Mouse (Mus musculus) CH12.LX (cell line): ENCODE results near the gene Hmgcll1. TPM values are rescaled to one million over a fixed set of nuclear protein-coding genes. Genes with fewer than 3 reads are reported as not detected.
"Not testable (repeated sequence)": the region's sequence is repeated elsewhere in the genome, so short reads cannot be mapped to it uniquely, and the experiment has no call there.

Experiments
- DNase-seq: peaks from one replicate; pipeline ENCODE4 v3.0.0-alpha.2; 2013; ENCODE audit errors: extremely low read depth
- H3K27ac ChIP-seq: 2 replicates; pipeline ENCODE4 v1.5.1; 2012; ENCODE audit warnings: low read depth, mild to moderate bottlenecking, control low read depth, moderate library complexity; ENCODE audit not compliant: insufficient read depth
- H3K27me3 ChIP-seq: replicated peaks from 2 replicates; pipeline ENCODE3; 2012; ENCODE audit warnings: inconsistent platforms
- H3K36me3 ChIP-seq, 2 experiments: replicated peaks in 1 of 2; 2 replicates each; pipeline versions ENCODE3 to v1.6.1; 2012; ENCODE audit warnings: inconsistent platforms in 1 of 2, low read length in 1 of 2, mild to moderate bottlenecking in 1 of 2, mixed read lengths in 1 of 2, moderate library complexity in 1 of 2; ENCODE audit not compliant: control insufficient read depth in 1 of 2, insufficient read depth in 1 of 2
- H3K4me1 ChIP-seq, 2 experiments: 2 replicates each; pipeline ENCODE4 v1.6.1; 2012; ENCODE audit warnings: inconsistent platforms in 1 of 2, moderate library complexity in 1 of 2; ENCODE audit not compliant: insufficient read depth in 2 of 2, control insufficient read depth in 1 of 2
- H3K4me2 ChIP-seq: 2 replicates; pipeline ENCODE4 v1.6.1; 2012; ENCODE audit warnings: low read depth, mild to moderate bottlenecking, control low read depth; ENCODE audit not compliant: poor library complexity, insufficient read depth, severe bottlenecking
- H3K4me3 ChIP-seq, 3 experiments: fragments of 150-350 bp in 1 of 3; sonication (generic) in 1 of 3; replicated peaks in 1 of 3; 2 replicates each; pipeline versions ENCODE3 to v1.5.1; 2011 to 2012; ENCODE audit warnings: low read depth in 2 of 3, low read length in 2 of 3, mild to moderate bottlenecking in 2 of 3, moderate library complexity in 2 of 3, control low read depth in 1 of 3, improper control_type of control experiment in 1 of 3, inconsistent platforms in 1 of 3, mixed read lengths in 1 of 3; ENCODE audit not compliant: poor library complexity in 1 of 3
- H3K79me2 ChIP-seq: replicated peaks from 2 replicates; pipeline ENCODE4 v1.6.1; 2012; ENCODE audit warnings: mild to moderate bottlenecking, moderate library complexity; ENCODE audit not compliant: control insufficient read depth, poor library complexity, insufficient read depth, severe bottlenecking; ENCODE audit errors: extremely low read depth
- H3K9ac ChIP-seq: 2 replicates; pipeline ENCODE4 v1.6.1; 2012; ENCODE audit warnings: low read depth, mild to moderate bottlenecking, control low read depth, moderate library complexity; ENCODE audit not compliant: insufficient read depth
- H3K9me3 ChIP-seq: replicated peaks from 2 replicates; pipeline ENCODE3; 2012; ENCODE audit warnings: low read length, inconsistent platforms, mixed read lengths
- ELF1 ChIP-seq: IDR thresholded peaks from 2 replicates; pipeline ENCODE4 v1.6.1; 2014; ENCODE audit warnings: low read depth, mild to moderate bottlenecking, inconsistent platforms, low read length, improper control_type of control experiment
- EP300 ChIP-seq: IDR thresholded peaks from 2 replicates; pipeline ENCODE4 v1.6.1; 2011; ENCODE audit warnings: low read length, improper control_type of control experiment
- GABPA ChIP-seq: IDR thresholded peaks from 2 replicates; pipeline ENCODE4 v1.6.1; 2012; ENCODE audit warnings: low read depth, low read length, improper control_type of control experiment, inconsistent platforms; ENCODE audit not compliant: insufficient replicate concordance
- KAT2A ChIP-seq: IDR thresholded peaks from 2 replicates; pipeline ENCODE4 v1.6.1; 2012; ENCODE audit warnings: low read length, improper control_type of control experiment, inconsistent platforms; ENCODE audit not compliant: insufficient replicate concordance
- NRF1 ChIP-seq: IDR thresholded peaks from 2 replicates; pipeline ENCODE4 v1.6.1; 2014; ENCODE audit warnings: low read depth, mild to moderate bottlenecking, inconsistent platforms, low read length, improper control_type of control experiment, moderate library complexity
- PAX5 ChIP-seq: IDR thresholded peaks from 2 replicates; pipeline ENCODE4 v1.6.1; 2012; ENCODE audit warnings: low read length, inconsistent platforms, mixed read lengths
- POLR2A ChIP-seq: IDR thresholded peaks from 2 replicates; pipeline ENCODE4 v1.6.1; 2011; ENCODE audit warnings: low read depth, mild to moderate bottlenecking, improper control_type of control experiment, low read length
- RCOR1 ChIP-seq: conservative IDR thresholded peaks from 2 replicates; pipeline ENCODE4 v1.6.1; 2012; ENCODE audit warnings: low read depth, mild to moderate bottlenecking, inconsistent platforms, low read length, improper control_type of control experiment
- TBP ChIP-seq: conservative IDR thresholded peaks from 2 replicates; pipeline ENCODE4 v1.6.1; 2011; ENCODE audit warnings: low read depth, low read length, improper control_type of control experiment
- USF1 ChIP-seq: IDR thresholded peaks from 2 replicates; pipeline ENCODE4 v1.6.1; 2014; ENCODE audit warnings: low read depth, mild to moderate bottlenecking, inconsistent platforms, low read length, improper control_type of control experiment
- USF2 ChIP-seq: conservative IDR thresholded peaks from 2 replicates; pipeline ENCODE4 v1.6.1; 2011; ENCODE audit warnings: low read depth, low read length, improper control_type of control experiment
- ZMIZ1 ChIP-seq: IDR thresholded peaks from 2 replicates; pipeline ENCODE4 v1.6.1; 2012; ENCODE audit warnings: low read depth, mild to moderate bottlenecking, inconsistent platforms, low read length, improper control_type of control experiment
- dilution Hi-C: fragments of 300-500 bp; cut with MboI; formaldehyde crosslinking; loops from 2 replicates; pipeline ENCODE4 v1.14.3; 2020; ENCODE audit warnings: low sequenced_read_pairs; ENCODE audit not compliant: extremely low pct_unique_long_range_greater_than_20kb, extremely low pct_ligation_motif_present
- in situ Hi-C: fragments of 300-500 bp; cut with MboI; formaldehyde crosslinking; loops from 3 replicates; pipeline ENCODE4 v1.14.3; 2019; ENCODE audit warnings: low sequenced_read_pairs, low pct_ligation_motif_present, low pct_unique_long_range_greater_than_20kb, mixed read lengths
- polyA plus RNA-seq: library from polyadenylated mRNA; unstranded; fragments of >175 nt; gene quantifications from 2 replicates; pipeline ENCODE4 v1.2.1, GENCODE M21; 2012; ENCODE audit warnings: low read depth; ENCODE audit not compliant: insufficient read length
- total RNA-seq, 2 experiments: library from RNA; depleted of rRNA; stranded (reverse); fragments of 300-350 nt in 1 of 2; fragments of >200 nt in 1 of 2; gene quantifications; 2 replicates each; pipeline ENCODE4 v1.2.3; 2012 to 2014

Gene Hmgcll1
- total and polyA plus RNA-seq, 3 experiments, result 0.08 to 0.12 TPM; not detected in 1

DNA sequence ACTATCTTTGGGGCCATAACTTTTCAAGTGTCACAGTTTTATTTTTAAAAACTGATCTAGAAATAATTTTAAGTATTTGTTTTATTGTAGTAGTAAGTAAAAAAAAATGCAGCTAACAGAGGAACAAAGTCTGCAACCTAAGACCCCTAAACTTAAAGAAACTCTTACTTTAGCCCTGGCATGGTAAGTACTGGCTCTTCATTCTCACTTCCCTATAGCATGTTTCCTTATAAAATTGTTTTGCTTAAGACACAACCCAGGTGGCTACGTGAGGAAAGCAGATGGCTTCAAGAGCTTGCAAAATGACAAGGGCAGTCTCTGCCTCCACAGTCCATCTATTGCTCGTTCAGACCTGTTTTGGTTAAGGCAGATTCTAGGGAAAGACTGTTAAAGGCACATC lies 49.5 kb downstream of the Hmgcll1 start:
- H3K4me3 ChIP-seq, result no peak overlapping the region
- no peak for TF ChIP-seq ELF1
- peak; percentile 60 for TF ChIP-seq EP300
- TF ChIP-seq, all 38 proteins: peak for 1
- DNase-seq, result peak; percentile 34
- Histone ChIP-seq H3K4me1 (peaks cover 2 to 27% of the 10 kb centered on the region in 2 experiments; a peak in 3 of 4 replicates), H3K79me2 (no peaks in the 10 kb centered on the region), H3K4me2 (no peak overlapping the region), H3K9me3 (no peaks in the 10 kb centered on the region), H3K9ac (no peak overlapping the region), H3K36me3 (no peaks in the 10 kb centered on the region), H3K27me3 (no peaks in the 10 kb centered on the region), H3K27ac (no peak overlapping the region)
- dilution Hi-C loops (no loop called here), in situ Hi-C loops (no loop called here)

DNA sequence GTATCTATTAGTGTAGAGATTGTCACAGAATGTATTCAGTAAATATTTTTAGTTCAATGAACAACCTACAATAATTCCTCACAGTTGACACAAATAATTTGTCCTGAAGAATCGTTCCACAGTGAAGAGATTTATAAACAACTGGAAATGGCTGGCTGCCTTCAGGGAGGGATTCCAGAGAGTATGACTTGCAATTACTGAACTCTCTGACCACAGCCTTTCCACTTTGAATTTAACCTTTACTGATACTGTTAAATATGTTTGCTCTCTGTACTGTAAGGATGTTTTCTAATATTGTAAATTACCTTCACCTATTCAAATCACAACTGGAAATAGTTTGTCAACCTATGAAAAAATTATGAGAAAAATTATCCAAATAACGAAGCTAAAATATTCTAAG lies 76.9 kb downstream of the Hmgcll1 start:
- dilution Hi-C loops, result no loop called here
- no peak overlapping the region for H3K4me3 ChIP-seq
- H3K27ac ChIP-seq, result no peak overlapping the region
- DNase-seq, result no peak
- H3K4me1 ChIP-seq, result no peaks in the 10 kb centered on the region
- H3K79me2 ChIP-seq, result no peaks in the 10 kb centered on the region
- no peak for TF ChIP-seq GABPA
- no peak overlapping the region for H3K9ac ChIP-seq
- H3K27me3 ChIP-seq, result no peaks in the 10 kb centered on the region
- no peaks in the 10 kb centered on the region for H3K36me3 ChIP-seq
- H3K9me3 ChIP-seq, result no peaks in the 10 kb centered on the region
- no peak overlapping the region for H3K4me2 ChIP-seq
- in situ Hi-C loops, result no loop called here

DNA sequence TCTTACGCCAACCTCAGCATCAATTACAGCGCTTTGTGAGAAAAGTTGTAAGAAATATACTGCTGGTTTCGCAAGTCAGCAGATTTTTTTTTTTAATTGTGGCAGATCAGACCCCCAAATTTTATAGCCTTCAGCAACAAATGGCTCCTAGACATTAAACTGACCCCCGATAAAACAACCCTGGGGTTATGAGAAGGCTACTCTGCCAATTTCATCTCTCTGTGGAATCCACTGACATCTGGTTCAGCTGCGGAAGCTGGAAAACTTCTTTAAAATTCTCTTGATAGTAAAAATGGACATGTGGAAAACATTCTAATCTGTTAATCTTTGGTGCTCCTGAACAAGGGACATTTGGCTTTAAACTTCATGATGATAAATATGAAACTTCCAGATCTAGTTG lies 82.6 kb downstream of the Hmgcll1 start:
- H3K4me2 ChIP-seq, result no peak overlapping the region

DNA sequence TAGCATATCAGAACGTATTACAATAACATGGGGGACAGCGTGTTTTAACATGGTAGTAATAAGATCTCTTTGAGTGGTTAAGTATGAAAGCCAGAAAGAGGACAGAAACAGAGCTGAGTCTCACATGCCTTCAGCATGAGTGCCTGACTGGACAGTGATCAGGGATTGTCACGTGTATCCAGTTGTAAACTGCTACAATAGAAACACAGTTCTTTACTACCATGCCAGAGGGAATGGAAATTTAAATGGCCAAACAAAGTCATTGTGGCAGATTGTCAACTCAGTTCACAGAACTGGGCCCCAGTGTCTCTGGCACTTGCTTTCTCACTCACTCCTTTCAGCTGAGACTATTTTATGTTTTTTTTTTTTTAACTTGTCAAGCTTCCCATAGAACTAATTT lies 85.3 kb downstream of the Hmgcll1 start:
- Histone ChIP-seq H3K9ac (no peak overlapping the region), H3K4me2 (no peak overlapping the region), H3K4me1 (no peaks in the 10 kb centered on the region), H3K27me3 (no peaks in the 10 kb centered on the region), H3K79me2 (no peaks in the 10 kb centered on the region), H3K36me3 (no peaks in the 10 kb centered on the region), H3K9me3 (no peaks in the 10 kb centered on the region), H3K27ac (no peak overlapping the region), H3K4me3 (no peak overlapping the region)
- no peak for DNase-seq
- dilution Hi-C loops (no loop called here), in situ Hi-C loops (no loop called here)
- no peak for TF ChIP-seq KAT2A
- TF ChIP-seq RCOR1, result no peak
- no peak for TF ChIP-seq USF1
- TF ChIP-seq NRF1, result no peak
- no peak for TF ChIP-seq ELF1
- TF ChIP-seq TBP, result no peak
- TF ChIP-seq PAX5, result no peak
- TF ChIP-seq POLR2A, result no peak

More for the DNA sequence above, 82.6 kb downstream of the Hmgcll1 start:
- Histone ChIP-seq H3K79me2 (no peaks in the 10 kb centered on the region), H3K27me3 (no peaks in the 10 kb centered on the region), H3K9ac (no peak overlapping the region), H3K36me3 (no peaks in the 10 kb centered on the region), H3K27ac (no peak overlapping the region), H3K4me3 (no peak overlapping the region), H3K4me1 (no peaks in the 10 kb centered on the region), H3K9me3 (no peaks in the 10 kb centered on the region)
- no peak for DNase-seq
- in situ Hi-C loops (no loop called here), dilution Hi-C loops (no loop called here)
- TF ChIP-seq USF2 (no peak), ZMIZ1 (no peak), KAT2A (no peak)

DNA sequence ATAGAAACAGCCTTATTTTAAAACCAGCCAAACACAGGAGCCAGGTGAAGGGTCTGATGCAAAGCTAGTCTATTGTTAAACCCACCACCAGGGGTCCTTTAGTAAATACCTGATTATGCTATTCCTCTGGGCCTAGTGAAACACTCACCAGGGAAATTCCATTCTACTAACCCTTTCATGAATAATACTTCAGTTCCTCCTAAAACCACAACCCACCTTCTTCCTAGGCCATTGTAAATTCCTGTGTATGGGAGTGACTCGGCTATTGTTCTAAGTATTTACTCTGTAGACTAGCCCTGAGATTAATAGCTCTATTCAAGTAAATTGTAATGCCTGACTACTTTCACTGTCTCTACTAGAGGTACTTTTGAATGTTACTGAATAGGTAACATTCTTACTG lies 89.8 kb downstream of the Hmgcll1 start:
- H3K4me3 ChIP-seq, H3K9ac ChIP-seq, in situ Hi-C loops, H3K79me2 ChIP-seq, H3K9me3 ChIP-seq, H3K4me2 ChIP-seq, H3K27ac ChIP-seq, dilution Hi-C loops, H3K27me3 ChIP-seq, H3K4me1 ChIP-seq, H3K36me3 ChIP-seq, DNase-seq: not testable (repeated sequence)
